Mouse (Mus musculus) neural tube, embryonic 14.5 days (tissue): ENCODE data around the gene Angpt4. TPM values are rescaled to one million over a fixed set of nuclear protein-coding genes. Genes with fewer than 3 reads are reported as not detected.

Source experiments
- ATAC-seq: fragments of 200-750 bp; cut with Nextera tagmentation; 2 replicates; pipeline ENCODE4 v1.8.0; 2017; ENCODE audit warnings: low read depth, mild to moderate bottlenecking, moderate TSS enrichment, moderate library complexity
- H3K27ac ChIP-seq: fragments of 300-500 bp; sonication (generic); 2 replicates; pipeline ENCODE4 v1.5.1; 2014; ENCODE audit warnings: low read depth, mild to moderate bottlenecking, control low read depth, low read length, moderate library complexity, mixed read lengths
- H3K27me3 ChIP-seq: fragments of 300-500 bp; sonication (generic); 2 replicates; pipeline ENCODE4 v1.6.1; 2014; ENCODE audit warnings: low read length; ENCODE audit not compliant: control insufficient read depth, insufficient read depth
- H3K36me3 ChIP-seq: fragments of 300-500 bp; sonication (generic); 2 replicates; pipeline ENCODE4 v1.6.1; 2014; ENCODE audit warnings: low read length, mixed read lengths; ENCODE audit not compliant: control insufficient read depth, insufficient read depth
- H3K4me1 ChIP-seq: fragments of 300-500 bp; sonication (generic); 2 replicates; pipeline ENCODE4 v1.6.1; 2014; ENCODE audit warnings: low read length; ENCODE audit not compliant: control insufficient read depth, insufficient read depth
- H3K4me2 ChIP-seq: fragments of 300-500 bp; sonication (generic); 2 replicates; pipeline ENCODE4 v1.6.1; 2014; ENCODE audit warnings: mild to moderate bottlenecking, low read depth, low read length, control low read depth
- H3K4me3 ChIP-seq: fragments of 300-500 bp; sonication (generic); 2 replicates; pipeline ENCODE4 v1.5.1; 2014; ENCODE audit warnings: low read depth, low read length, control low read depth, mixed read lengths
- H3K9ac ChIP-seq: fragments of 300-500 bp; sonication (generic); replicated peaks from 2 replicates; pipeline ENCODE4 v1.6.1; 2014; ENCODE audit warnings: low read depth, mild to moderate bottlenecking, control low read depth, low read length, mixed read lengths
- H3K9me3 ChIP-seq: fragments of 300-500 bp; sonication (generic); 2 replicates; pipeline ENCODE4 v1.6.1; 2016; ENCODE audit warnings: low read length; ENCODE audit not compliant: control insufficient read depth
- WGBS: fragments of 180-500 bp; shearing (Covaris S2); extraction: QIAGEN DNeasy Blood & Tissue Kit; methylation state at CpG from one replicate; pipeline ENCODE4 v1.1.7; 2014; 5-methylcytosine and 5-hydroxymethylcytosine counted together
- polyA plus RNA-seq: library from polyadenylated mRNA; unstranded; fragments of >200 nt; fragmentation: Nextera tagmentation; extraction: Ambion mirVana; gene quantifications from 2 replicates; pipeline ENCODE4 v1.2.1, GENCODE M21; 2014

The Angpt4 gene
- polyA plus RNA-seq, 1 experiment from 2014 or later, result 0.11 TPM

GRCm38 (mm10) chr2:151963319-151963718 lies 52.3 kb downstream of the Angpt4 start:
- Histone ChIP-seq H3K9ac (no peak overlapping the region), H3K4me3 (no peak overlapping the region), H3K36me3 (no peaks in the 10 kb centered on the region), H3K9me3 (no peaks in the 10 kb centered on the region), H3K27me3 (no peaks in the 10 kb centered on the region), H3K4me2 (no peak overlapping the region), H3K4me1 (peaks cover 18% of the 10 kb centered on the region), H3K27ac (no peak overlapping the region)
- no peak for ATAC-seq
- 82% methylated on average over 5 of the region's 5 CpGs for WGBS

- no peak overlapping the region for H3K4me2 ChIP-seq
- 7% methylated on average over 9 of the region's 9 CpGs for WGBS
- no peaks in the 10 kb centered on the region for H3K36me3 ChIP-seq
- H3K4me1 ChIP-seq, result peaks cover 24% of the 10 kb centered on the region
- no peak for ATAC-seq
- H3K27me3 ChIP-seq, result no peaks in the 10 kb centered on the region
- no peak overlapping the region for H3K4me3 ChIP-seq
- H3K9ac ChIP-seq, result no peak overlapping the region
- no peak overlapping the region for H3K27ac ChIP-seq
- no peaks in the 10 kb centered on the region for H3K9me3 ChIP-seq
Observed at GRCm38 (mm10) chr2:151964052-151964451, 53.0 kb downstream of the Angpt4 start.

GRCm38 (mm10) chr2:151967176-151967750 lies 56.3 kb downstream of the Angpt4 start:
- Histone ChIP-seq H3K4me1 (peaks cover 44% of the 10 kb centered on the region), H3K27me3 (no peaks in the 10 kb centered on the region), H3K27ac (peak overlapping the region; percentile 73), H3K4me2 (peak overlapping the region; percentile 31), H3K4me3 (no peak overlapping the region), H3K9me3 (no peaks in the 10 kb centered on the region), H3K36me3 (no peaks in the 10 kb centered on the region), H3K9ac (peak overlapping the region; percentile 18; the same call in 1 of the 2 replicates)
- no peak for ATAC-seq
- WGBS, result 11% methylated on average over 9 of the region's 9 CpGs

- Histone ChIP-seq H3K4me3 (no peak overlapping the region), H3K27ac (peak overlapping the region; percentile 73), H3K9me3 (no peaks in the 10 kb centered on the region), H3K27me3 (no peaks in the 10 kb centered on the region), H3K4me2 (peak overlapping the region; percentile 31; the same call in 1 of the 2 replicates), H3K4me1 (peaks cover 44% of the 10 kb centered on the region), H3K36me3 (no peaks in the 10 kb centered on the region), H3K9ac (peak overlapping the region; percentile 18; the same call in 1 of the 2 replicates)
- no peak for ATAC-seq
- WGBS, result 72% methylated on average over 2 of the region's 2 CpGs
Observed at GRCm38 (mm10) chr2:151967792-151968191, 56.8 kb downstream of the Angpt4 start.

GRCm38 (mm10) chr2:151968451-151968850 lies 57.4 kb downstream of the Angpt4 start:
- Histone ChIP-seq H3K4me1 (peaks cover 44% of the 10 kb centered on the region), H3K9me3 (no peaks in the 10 kb centered on the region), H3K27me3 (no peaks in the 10 kb centered on the region), H3K36me3 (no peaks in the 10 kb centered on the region), H3K4me2 (peak overlapping the region; percentile 74; the same call in 1 of the 2 replicates), H3K4me3 (no peak overlapping the region), H3K27ac (no peak overlapping the region; the same call in 1 of the 2 replicates), H3K9ac (no peak overlapping the region)
- WGBS, result 63% methylated on average over 8 of the region's 8 CpGs
- no peak for ATAC-seq

GRCm38 (mm10) chr2:151968986-151969385 lies 58.0 kb downstream of the Angpt4 start:
- no peaks in the 10 kb centered on the region for H3K9me3 ChIP-seq
- H3K4me1 ChIP-seq, result peaks cover 49% of the 10 kb centered on the region
- H3K9ac ChIP-seq, result no peak overlapping the region; the same call in 1 of the 2 replicates
- no peaks in the 10 kb centered on the region for H3K36me3 ChIP-seq
- H3K27me3 ChIP-seq, result no peaks in the 10 kb centered on the region
- WGBS, result 82% methylated on average over 7 of the region's 7 CpGs
- no peak overlapping the region for H3K27ac ChIP-seq
- H3K4me2 ChIP-seq, result peak overlapping the region; percentile 74; the same call in 1 of the 2 replicates
- no peak for ATAC-seq
- H3K4me3 ChIP-seq, result no peak overlapping the region

GRCm38 (mm10) chr2:151969396-151969795 lies 58.4 kb downstream of the Angpt4 start:
- WGBS, result 93% methylated on average over 6 of the region's 6 CpGs
- peak overlapping the region; percentile 60; the same call in 1 of the 2 replicates for H3K9ac ChIP-seq
- no peak for ATAC-seq
- no peak overlapping the region for H3K4me3 ChIP-seq
- H3K27me3 ChIP-seq, result no peaks in the 10 kb centered on the region
- peaks cover 50% of the 10 kb centered on the region for H3K4me1 ChIP-seq
- no peaks in the 10 kb centered on the region for H3K36me3 ChIP-seq
- no peaks in the 10 kb centered on the region for H3K9me3 ChIP-seq
- peak overlapping the region; percentile 74 for H3K4me2 ChIP-seq
- H3K27ac ChIP-seq, result no peak overlapping the region

GRCm38 (mm10) chr2:151970191-151971172 lies 59.5 kb downstream of the Angpt4 start:
- Histone ChIP-seq H3K9ac (peak overlapping the region; percentile 60), H3K27me3 (no peaks in the 10 kb centered on the region), H3K4me3 (peak overlapping the region; percentile 40), H3K4me2 (peak overlapping the region; percentile 74), H3K27ac (peak overlapping the region; percentile 91), H3K4me1 (peaks cover 50% of the 10 kb centered on the region), H3K9me3 (no peaks in the 10 kb centered on the region), H3K36me3 (no peaks in the 10 kb centered on the region)
- 45% methylated on average over 53 of the region's 53 CpGs for WGBS
- peak; percentile 91 for ATAC-seq

GRCm38 (mm10) chr2:151971748-151972147 lies 60.7 kb downstream of the Angpt4 start:
- Histone ChIP-seq H3K9me3 (no peaks in the 10 kb centered on the region), H3K36me3 (no peaks in the 10 kb centered on the region), H3K4me3 (no peak overlapping the region), H3K4me1 (peaks cover 48% of the 10 kb centered on the region), H3K9ac (no peak overlapping the region), H3K4me2 (no peak overlapping the region), H3K27me3 (no peaks in the 10 kb centered on the region), H3K27ac (no peak overlapping the region)
- WGBS, result 87% methylated on average over 5 of the region's 5 CpGs
- ATAC-seq, result no peak
